Mouse (Mus musculus) megakaryocyte, embryonic 14.5 days (primary cell): ENCODE results near the gene Fam47e.

Experiments
- FLI1 ChIP-seq: IDR thresholded peaks from 2 replicates; pipeline ENCODE4 v1.6.1; 2012; ENCODE audit warnings: low read length, inconsistent platforms, mixed read lengths
- GATA1 ChIP-seq: IDR thresholded peaks from 3 replicates; pipeline ENCODE4 v1.6.1; 2012; ENCODE audit warnings: mixed read lengths, low read length, inconsistent platforms, borderline replicate concordance

- TF ChIP-seq GATA1: no peak
- TF ChIP-seq FLI1: no peak
These were observed 73.0 kb downstream of the Fam47e start for GRCm38 (mm10) chr5:92627896-92628295.
